Mouse (Mus musculus) CH12.LX (cell line): ENCODE data around the gene Sf3b3.

ENCODE experiments used
- CTCF ChIP-seq, 2 experiments: IDR thresholded peaks in 1 of 2; conservative IDR thresholded peaks in 1 of 2; 2 replicates each; pipeline ENCODE4 v1.5.1; 2011 to 2012; ENCODE audit warnings: low read depth in 2 of 2, low read length in 2 of 2, improper control_type of control experiment in 1 of 2, inconsistent platforms in 1 of 2, mild to moderate bottlenecking in 1 of 2, moderate library complexity in 1 of 2
- EP300 ChIP-seq: IDR thresholded peaks from 2 replicates; pipeline ENCODE4 v1.6.1; 2011; ENCODE audit warnings: low read length, improper control_type of control experiment
- KAT2A ChIP-seq: IDR thresholded peaks from 2 replicates; pipeline ENCODE4 v1.6.1; 2012; ENCODE audit warnings: low read length, improper control_type of control experiment, inconsistent platforms; ENCODE audit not compliant: insufficient replicate concordance
- MAFK ChIP-seq: IDR thresholded peaks from 2 replicates; pipeline ENCODE4 v1.6.1; 2011; ENCODE audit warnings: low read length, improper control_type of control experiment; ENCODE audit not compliant: insufficient replicate concordance
- MAX ChIP-seq: IDR thresholded peaks from 2 replicates; pipeline ENCODE4 v1.6.1; 2011; ENCODE audit warnings: low read length, improper control_type of control experiment
- MEF2A ChIP-seq: IDR thresholded peaks from 2 replicates; pipeline ENCODE4 v1.6.1; 2014; ENCODE audit warnings: low read depth, mild to moderate bottlenecking, inconsistent platforms, low read length, improper control_type of control experiment, borderline replicate concordance
- MXI1 ChIP-seq: IDR thresholded peaks from 2 replicates; pipeline ENCODE4 v1.6.1; 2011; ENCODE audit warnings: mild to moderate bottlenecking, low read depth, low read length, improper control_type of control experiment
- MYC ChIP-seq: IDR thresholded peaks from 2 replicates; pipeline ENCODE4 v1.6.1; 2011; ENCODE audit warnings: low read depth, mild to moderate bottlenecking, improper control_type of control experiment, low read length
- PAX5 ChIP-seq: IDR thresholded peaks from 2 replicates; pipeline ENCODE4 v1.6.1; 2012; ENCODE audit warnings: low read length, inconsistent platforms, mixed read lengths
- POLR2A ChIP-seq: IDR thresholded peaks from 2 replicates; pipeline ENCODE4 v1.6.1; 2011; ENCODE audit warnings: low read depth, mild to moderate bottlenecking, improper control_type of control experiment, low read length
- SIN3A ChIP-seq: IDR thresholded peaks from 2 replicates; pipeline ENCODE4 v1.6.1; 2012; ENCODE audit warnings: low read length, improper control_type of control experiment, inconsistent platforms
- ZC3H11A ChIP-seq: IDR thresholded peaks from 2 replicates; pipeline ENCODE4 v1.6.1; 2012; ENCODE audit warnings: low read depth, mild to moderate bottlenecking, inconsistent platforms, low read length, improper control_type of control experiment
- ZKSCAN1 ChIP-seq: IDR thresholded peaks from 2 replicates; pipeline ENCODE4 v1.6.1; 2012; ENCODE audit warnings: low read depth, inconsistent platforms, low read length, improper control_type of control experiment, borderline replicate concordance
- ZMIZ1 ChIP-seq: IDR thresholded peaks from 2 replicates; pipeline ENCODE4 v1.6.1; 2012; ENCODE audit warnings: low read depth, mild to moderate bottlenecking, inconsistent platforms, low read length, improper control_type of control experiment

DNA sequence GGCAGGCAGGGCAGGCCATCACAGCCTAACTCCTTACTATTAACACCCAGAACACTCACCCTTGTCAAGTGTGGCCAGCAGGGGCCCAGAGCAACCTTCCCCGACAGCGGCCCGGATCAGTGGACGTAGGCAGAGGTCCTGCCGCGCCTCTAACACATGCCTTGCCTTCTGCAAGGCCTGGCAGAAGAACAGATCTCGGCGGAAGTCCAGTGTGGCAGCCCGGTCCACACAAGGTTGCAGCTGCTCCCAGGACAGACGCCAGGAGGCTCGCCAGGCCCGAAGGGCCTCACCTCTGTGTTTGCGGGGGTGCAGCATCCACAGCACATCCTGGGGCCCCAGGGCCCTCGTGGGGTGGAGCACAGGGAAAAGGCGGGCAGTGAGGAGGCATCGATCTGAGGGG is 42.3 kb upstream of the Sf3b3 start:
- TF ChIP-seq CTCF (conservative IDR thresholded peaks at IDR 0.05 in 1 of 2, IDR thresholded peaks at IDR 0.05 in 1 of 2; ENCODE audit: low read depth in 2 of 2, low read length in 2 of 2) (no peak), MYC (no peak), ZKSCAN1 (no peak), POLR2A (no peak), MXI1 (no peak), KAT2A (no peak), SIN3A (no peak), EP300 (no peak), PAX5 (no peak), ZC3H11A (no peak), MAFK (no peak), MAX (no peak), ZMIZ1 (no peak), MEF2A (no peak)
